Mouse (Mus musculus) right cerebral cortex, postnatal 25 days (tissue): Measurements from ENCODE around the gene Faap24.

ENCODE experiments used
- DNase-seq: peaks from one replicate; pipeline ENCODE4 v3.0.0; 2022

The Faap24 gene

DNA sequence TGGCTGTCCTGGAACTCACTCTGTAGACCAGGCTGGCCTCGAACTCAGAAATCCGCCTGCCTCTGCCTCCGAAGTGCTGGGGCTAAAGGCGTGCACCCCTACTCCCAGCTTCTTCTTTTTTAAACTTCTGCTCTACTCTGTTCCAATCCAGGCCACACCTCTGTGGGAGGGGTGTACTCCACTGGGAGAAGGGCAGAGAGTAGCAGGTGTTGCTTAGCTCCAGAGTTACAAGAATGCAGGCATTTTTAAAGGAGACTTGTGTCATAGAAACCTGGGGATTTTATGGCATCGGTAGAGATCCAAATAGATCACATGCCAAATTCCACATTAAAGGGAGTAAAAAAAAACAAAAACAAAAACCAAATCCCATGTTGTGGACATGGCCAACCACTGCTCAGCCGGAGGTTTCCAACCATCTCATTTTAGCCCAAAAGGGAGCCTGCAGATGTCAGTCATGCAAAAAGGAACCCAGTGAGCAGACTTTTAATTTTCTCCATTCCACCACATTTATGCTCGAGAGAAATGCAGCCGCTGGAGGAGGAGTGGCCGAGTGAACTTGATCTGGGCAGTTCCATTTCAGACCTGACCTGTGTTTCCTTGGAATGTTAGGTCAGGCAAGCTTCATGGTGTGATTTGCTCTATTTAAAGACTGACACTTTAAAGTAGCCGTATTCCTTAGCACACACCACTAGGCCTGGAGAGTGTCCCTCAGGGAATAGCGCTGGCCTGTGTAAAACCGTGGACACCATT lies 31.3 kb downstream of the Faap24 start:
- no peak for DNase-seq

DNA sequence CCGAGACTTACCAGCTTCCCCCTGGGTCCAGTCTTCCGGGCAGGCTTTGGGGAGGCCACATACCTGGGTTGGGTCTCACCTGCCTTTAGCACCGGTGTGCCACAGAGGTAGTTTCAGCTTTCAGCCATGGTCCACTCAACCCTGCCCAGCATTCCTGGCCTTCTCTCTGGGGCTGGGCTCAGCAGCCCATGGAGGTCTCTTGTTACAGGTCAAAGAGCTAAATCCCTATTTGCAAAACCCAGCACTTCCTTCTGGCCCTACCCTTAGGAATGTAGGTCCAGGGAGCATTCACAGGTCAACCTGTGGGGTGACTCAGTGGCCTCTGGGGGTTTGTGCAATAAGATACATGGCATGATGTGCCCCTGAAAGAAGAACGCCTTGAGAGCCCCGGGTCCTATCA lies 33.8 kb downstream of the Faap24 start:
- DNase-seq, result no peak

DNA sequence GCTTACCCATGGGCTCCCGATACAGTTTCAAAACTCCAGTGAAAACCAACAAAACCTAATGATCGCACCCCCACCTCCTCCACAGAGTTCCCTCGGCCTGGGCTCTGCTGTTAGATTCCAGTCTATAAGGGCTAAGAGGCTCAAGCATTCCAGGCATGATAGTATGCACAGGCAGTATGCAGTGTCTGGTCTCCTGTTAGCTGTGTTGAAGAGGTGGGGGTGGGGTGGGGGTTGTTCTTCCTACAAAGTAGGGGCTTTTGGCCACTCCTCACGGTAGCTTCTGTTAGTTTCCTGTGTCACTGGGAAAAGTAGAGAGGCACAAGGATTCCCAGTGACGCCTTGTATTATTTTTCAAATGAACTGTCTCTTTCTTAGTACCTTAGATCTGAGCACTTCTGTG lies 34.4 kb downstream of the Faap24 start:
- DNase-seq, result no peak

DNA sequence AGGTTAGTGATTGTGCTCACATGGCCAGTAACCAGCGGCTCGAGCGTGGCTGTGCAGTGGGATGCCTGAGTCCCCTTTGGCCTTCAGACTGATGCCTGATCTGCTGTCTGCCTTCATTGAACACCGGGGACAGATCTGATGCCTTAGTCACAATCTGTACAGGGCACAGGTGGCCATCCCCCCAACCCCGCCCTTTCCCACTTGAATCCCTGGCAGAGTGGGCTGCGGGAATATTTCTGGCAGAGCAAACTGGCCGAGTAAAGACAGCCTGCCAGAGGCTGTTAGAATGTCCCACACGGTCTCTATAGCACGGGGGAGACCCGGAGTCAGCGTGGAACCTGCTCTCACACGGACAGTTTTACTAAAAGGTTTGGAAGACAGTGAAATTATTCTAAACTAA lies 39.0 kb downstream of the Faap24 start:
- DNase-seq, result no peak

DNA sequence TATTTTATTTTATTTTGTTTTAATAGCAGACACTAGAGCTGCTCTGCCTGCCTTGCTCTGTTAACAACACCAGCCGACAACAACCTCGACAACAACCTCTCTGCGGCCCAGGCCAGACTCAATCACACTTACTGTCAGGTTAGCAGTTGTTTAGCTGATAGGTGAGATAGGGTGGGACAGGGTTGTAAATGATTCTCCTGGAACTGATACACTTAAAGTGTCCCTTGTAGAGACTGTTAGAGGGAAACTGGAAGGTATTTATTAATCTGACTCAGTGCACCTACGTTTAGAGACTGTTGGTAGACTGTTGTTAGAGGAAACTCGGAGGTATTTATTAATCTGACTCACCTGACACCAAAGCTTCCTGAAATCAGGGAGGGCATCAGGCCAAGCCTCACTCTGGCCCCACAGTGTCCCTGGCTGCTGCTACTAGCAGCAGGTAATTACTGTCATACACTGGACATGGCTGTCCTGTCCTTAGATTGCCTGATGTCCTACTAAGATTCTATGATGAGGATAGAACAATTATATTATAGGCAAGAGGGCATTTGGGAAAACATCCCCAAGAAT lies 41.2 kb downstream of the Faap24 start:
- DNase-seq, result no peak

DNA sequence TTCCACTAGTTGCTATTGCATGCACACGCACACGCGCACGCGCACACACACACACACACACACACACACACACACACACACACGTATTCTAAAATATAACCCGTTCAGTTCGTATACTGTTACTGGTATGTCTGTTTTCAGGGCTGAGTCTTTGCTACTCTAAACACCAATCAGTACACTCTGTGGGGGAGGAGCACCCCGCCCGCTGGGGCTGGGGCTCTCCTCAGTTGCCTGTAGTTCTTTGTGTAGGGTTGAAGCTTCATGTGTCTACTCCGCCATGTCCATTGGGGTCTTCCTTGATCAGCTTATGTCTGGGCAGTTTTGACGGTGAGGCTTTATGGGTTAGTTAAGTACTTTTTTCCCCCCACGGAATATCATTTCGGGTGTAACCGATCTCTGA lies 43.3 kb downstream of the Faap24 start:
- DNase-seq, result no peak

DNA sequence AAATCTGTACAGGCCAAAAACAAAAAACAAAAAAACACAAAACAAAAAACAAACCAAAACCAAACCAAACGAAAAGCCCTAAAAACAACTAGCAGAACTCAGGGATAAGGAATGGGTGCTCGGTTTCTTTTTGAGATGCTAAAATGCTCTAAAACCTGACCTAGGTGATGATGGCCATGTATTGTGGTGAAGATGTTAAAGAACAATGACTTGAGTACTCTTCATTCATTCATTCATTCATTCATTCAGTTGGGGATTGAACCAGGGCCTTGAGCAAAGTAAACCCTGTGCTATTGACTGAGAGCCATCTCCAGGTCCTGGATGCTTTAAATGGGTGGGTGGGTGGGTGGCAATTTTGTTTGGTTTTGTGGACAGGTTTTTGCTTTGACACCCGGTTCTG lies 45.5 kb downstream of the Faap24 start:
- DNase-seq, result no peak

DNA sequence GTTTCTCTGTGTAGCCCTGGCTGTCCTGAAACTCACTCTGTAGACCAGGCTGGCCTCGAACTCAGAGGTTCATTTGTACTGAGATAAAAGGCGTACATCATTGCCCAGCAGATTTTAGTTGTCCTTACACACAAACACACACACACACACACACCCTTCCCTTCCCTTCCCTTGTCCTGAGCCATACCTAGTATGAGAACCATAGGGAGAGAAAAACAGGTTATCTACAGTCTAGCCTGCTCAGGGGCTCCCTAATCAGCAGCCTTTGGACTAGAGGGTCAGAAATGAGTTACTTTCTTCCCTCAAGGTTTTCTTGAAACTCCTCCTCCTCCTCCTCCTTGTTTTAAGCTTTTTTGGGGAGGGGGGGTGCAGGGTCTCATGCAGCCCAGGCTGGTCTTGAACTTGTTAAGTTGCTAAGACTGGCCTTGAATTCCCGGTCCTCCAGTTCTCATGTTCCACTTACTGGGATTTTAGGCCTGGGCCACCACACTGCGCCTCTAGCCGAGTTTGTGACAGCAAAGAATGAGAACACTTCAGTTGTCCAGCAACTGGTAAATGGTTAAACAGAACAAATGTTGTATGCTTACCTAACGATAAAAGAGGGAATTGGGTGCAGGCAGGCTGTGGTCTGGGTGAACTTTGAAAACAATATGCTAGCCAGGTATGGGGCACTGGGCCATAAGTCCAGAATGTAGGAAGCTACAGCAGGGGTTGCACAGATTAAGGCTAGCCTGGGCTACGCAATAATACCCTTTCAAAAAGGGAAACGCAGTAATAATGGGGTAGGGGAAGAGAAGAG lies 46.6 kb downstream of the Faap24 start:
- DNase-seq, result no peak

DNA sequence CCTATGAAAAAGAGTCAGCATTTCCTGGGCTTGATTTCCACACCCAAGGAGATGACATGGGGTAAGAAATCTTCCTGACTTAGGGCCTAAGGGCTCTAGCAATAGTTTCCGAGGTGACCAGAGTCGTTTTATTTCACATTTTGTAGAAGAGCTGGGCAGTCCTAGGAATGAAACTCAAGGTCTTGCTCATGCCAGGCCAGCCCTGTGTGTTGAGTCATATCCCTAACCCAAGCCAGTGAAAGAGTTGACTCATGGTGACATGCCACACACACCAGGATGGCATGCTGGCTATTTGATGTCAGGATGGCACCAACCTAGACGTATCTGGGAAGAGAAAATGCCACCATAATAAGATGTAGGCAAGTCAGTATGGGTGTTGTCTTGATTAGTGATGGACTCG lies 47.6 kb downstream of the Faap24 start:
- no peak for DNase-seq

DNA sequence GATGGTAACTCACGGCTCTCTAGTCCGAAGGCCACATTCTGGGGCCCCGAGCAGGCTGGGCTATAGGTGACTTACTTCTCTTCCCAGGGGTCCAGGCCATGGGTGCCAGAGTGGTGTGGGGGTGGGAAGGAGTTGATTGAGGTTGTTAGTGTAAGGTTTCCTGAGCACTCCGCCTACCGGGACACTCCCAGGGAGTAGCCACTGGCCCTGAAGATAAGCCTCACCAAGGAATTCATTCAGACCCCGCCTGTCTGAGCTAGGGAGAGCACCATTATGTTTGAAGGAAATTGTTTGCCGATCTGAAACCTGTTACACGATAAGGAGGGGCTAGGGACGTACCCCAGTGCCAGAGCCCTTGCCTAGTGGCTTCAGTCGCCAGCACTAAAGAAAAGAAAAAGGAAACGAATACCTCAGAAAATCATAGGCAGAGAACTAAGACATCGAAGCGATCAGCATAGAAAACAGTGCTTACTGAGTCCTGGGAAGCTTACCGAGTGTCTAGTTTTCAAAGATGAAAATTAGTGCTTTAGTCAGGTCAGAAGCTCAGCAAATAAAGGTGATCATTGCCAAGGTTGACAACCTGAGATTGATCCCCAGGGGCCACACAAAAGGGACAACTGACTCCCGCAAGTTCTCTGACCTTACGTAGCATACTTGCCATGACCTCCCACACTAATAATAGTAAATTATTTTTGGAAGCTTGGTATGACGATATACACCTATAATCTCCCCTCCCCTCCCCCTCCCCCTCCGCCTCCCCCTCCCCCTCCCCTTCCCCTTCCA lies 48.5 kb downstream of the Faap24 start:
- no peak for DNase-seq

DNA sequence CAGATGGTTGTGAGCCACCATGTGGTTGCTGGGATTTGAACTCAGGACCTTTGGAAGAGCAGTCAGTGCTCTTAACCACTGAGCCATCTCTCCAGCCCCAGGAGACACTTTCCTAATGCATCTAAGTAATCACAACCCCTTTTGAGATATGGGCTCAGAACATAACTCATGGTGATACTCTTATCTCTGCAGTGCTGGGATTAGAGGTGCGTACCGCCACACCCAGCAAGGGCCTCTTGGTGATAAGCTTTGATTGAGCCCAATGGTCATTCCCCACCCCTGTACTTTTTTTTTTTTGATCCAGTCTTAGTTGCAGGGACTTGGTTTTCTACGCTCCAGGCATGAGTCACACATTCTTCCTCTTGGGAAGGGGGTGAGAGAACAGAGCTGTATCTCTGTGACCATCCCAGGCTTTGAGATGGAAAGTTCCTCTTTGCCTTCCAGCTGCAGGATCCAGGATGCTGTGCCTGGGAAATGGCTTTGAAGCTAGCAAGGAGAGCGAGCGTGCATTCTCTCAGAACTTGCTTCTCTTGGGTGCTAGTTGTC lies 51.8 kb downstream of the Faap24 start:
- DNase-seq, result no peak

DNA sequence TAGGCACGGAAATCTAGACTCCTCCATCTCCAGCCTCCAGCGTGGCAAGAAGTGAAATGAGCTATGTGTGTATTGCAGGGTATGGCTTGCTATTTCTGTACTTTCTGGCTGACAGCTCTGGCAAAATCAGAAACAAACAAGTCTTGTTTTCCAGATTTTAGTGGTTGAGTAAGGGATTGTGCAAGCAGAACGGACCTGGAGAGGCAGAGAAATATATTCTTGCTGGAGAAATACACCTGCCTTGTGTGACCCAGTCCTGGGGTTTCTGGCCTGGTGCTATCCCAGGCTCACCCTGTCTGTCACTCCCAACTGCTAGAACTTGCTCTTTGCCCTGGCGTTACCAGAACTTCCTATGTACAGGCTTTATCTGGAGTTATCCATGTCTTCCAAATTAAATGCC lies 54.1 kb downstream of the Faap24 start:
- peak; percentile 23 for DNase-seq
